Mouse (Mus musculus): ENCODE results near the gene Commd9. TPM values are rescaled to one million over a fixed set of nuclear protein-coding genes. Genes with fewer than 3 reads are reported as not detected.

Commd9 gene
- polyA plus RNA-seq, 2 experiments = 19.8 to 29.7 TPM

DNA sequence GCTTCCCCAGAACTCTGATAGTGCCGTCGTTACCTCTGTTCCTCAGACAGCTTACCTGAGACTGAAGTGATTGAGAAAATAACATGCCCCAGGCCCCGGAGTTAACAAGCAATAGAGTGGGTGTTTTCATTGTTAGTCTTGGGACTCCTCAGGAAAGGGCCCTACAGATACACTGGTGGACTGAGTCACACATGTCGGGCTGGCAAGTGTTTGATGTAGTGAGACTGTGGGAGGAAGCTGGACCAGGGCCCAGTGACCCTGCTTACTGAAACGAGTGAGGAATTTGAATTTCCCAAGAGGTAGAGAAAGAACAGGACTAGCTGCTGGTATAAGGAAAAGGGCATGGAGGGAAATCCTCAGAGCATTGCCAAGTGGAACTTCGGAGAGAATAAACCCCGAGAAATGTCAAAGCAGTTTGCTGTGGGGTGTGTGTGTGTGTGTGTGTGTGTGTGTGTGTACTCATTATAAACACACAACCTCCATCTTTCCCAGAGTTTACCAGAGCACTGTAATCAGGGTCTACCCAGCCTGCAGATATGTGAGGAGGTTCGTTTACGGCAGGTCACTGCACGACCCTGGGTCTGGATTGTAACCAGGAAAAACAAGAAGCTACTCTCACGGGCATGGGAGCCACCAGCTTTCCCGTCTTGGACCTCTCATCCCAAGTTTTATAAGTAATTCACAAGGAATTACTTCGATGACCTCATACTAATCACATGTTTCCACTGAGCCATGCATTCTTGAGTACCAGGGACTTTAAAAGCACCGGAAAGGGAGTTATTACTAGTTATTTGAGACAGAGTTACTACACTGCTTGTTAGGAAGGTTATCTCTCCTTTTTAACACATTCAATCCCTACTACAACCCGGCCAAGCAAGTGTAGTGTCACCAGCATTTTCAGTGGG, 23.6 kb upstream of the Commd9 start:
- Histone ChIP-seq H3K9ac (replicated peaks) (no peak overlapping the region), H3K27me3 (ENCODE audit: control insufficient read depth, insufficient read depth, low read length) (no peaks in the 10 kb centered on the region), H3K4me2 (ENCODE audit: low read depth) (no peak overlapping the region), H3K4me3 (ENCODE audit: insufficient read depth in 1 of 2, low read depth in 2 of 2, low read length in 2 of 2) (no peak overlapping the region), H3K4me1 (replicated peaks; ENCODE audit: control insufficient read depth in 2 of 2, insufficient read depth in 2 of 2, low read length in 1 of 2) (no peaks in the 10 kb centered on the region), H3K36me3 (replicated peaks; ENCODE audit: control insufficient read depth, insufficient read depth, low read depth) (no peaks in the 10 kb centered on the region), H3K27ac (no peak overlapping the region), H3K9me3 (ENCODE audit: control insufficient read depth, low read length) (no peaks in the 10 kb centered on the region)
- DNase-seq (ENCODE audit: low read depth in 3 of 3, low spot score in 3 of 3) (no peak), ATAC-seq (ENCODE audit: insufficient read depth) (no peak)
- WGBS (ENCODE audit: insufficient replicate concordance) = 57% methylated on average over 15 of the region's 15 CpGs
- no peak for TF ChIP-seq EP300 (IDR thresholded peaks at IDR 0.05; ENCODE audit: low read depth)
- no peak for TF ChIP-seq CTCF (IDR thresholded peaks at IDR 0.05; ENCODE audit: low read depth)

DNA sequence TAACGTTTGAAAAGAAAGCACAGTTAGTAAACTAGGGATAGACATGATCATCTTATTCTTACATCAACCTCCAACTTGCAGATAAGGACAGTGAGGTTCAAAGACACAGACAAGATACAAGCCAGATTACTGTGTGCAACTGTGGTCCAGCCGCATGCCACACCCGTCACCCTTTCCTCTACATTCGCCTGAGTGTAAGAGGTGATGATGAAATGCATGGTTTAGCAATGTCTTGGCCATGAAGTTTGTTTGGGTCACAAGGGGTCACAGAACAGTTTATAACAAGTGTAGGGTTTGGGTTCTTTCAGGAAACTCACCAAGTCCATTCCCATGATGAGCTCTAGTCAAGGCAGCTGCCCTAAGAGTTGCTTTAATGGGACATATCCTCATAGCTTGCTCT, 17.4 kb upstream of the Commd9 start:
- no peak for ATAC-seq (ENCODE audit: insufficient read depth)
- Histone ChIP-seq H3K27ac (no peak overlapping the region), H3K36me3 (replicated peaks; ENCODE audit: control insufficient read depth, insufficient read depth, low read depth) (no peaks in the 10 kb centered on the region), H3K9ac (replicated peaks) (no peak overlapping the region), H3K9me3 (ENCODE audit: control insufficient read depth, low read length) (no peaks in the 10 kb centered on the region), H3K4me1 (replicated peaks; ENCODE audit: control insufficient read depth in 2 of 2, insufficient read depth in 2 of 2, low read length in 1 of 2) (no peaks in the 10 kb centered on the region), H3K4me2 (ENCODE audit: low read depth) (no peak overlapping the region), H3K4me3 (ENCODE audit: insufficient read depth in 1 of 2, low read depth in 2 of 2, low read length in 2 of 2) (no peak overlapping the region), H3K27me3 (ENCODE audit: control insufficient read depth, insufficient read depth, low read length) (no peaks in the 10 kb centered on the region)
- 43% methylated on average over 4 of the region's 4 CpGs for WGBS (ENCODE audit: insufficient replicate concordance)
- TF ChIP-seq EP300 (IDR thresholded peaks at IDR 0.05; ENCODE audit: low read depth) = no peak
- no peak for TF ChIP-seq CTCF (IDR thresholded peaks at IDR 0.05; ENCODE audit: low read depth)
- no peak for DNase-seq (ENCODE audit: low read depth in 3 of 3, low spot score in 3 of 3)

DNA sequence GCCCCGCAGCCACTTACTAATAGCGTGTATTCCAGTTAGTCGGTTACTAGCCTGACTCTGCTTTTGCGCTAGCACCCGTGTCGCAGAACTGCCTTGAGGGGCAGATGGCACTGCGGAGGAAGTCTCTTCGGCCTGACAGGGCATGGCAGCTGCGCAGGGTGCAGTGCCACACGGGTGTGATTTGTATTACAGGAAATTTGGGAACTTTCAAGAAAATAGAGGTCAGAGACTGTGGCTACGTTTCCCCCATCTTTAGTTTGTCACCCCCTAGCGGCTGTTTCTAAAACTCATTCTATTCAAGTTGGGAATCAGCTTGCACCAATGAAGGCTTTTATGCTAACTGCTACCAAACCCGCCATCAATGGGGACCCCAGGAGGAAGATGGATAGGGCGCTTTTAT, 14.9 kb upstream of the Commd9 start:
- Histone ChIP-seq H3K9me3 (ENCODE audit: control insufficient read depth, low read length) (no peaks in the 10 kb centered on the region), H3K27me3 (ENCODE audit: control insufficient read depth, insufficient read depth, low read length) (no peaks in the 10 kb centered on the region), H3K4me2 (ENCODE audit: low read depth) (no peak overlapping the region), H3K4me3 (ENCODE audit: insufficient read depth in 1 of 2, low read depth in 2 of 2, low read length in 2 of 2) (no peak overlapping the region), H3K4me1 (replicated peaks; ENCODE audit: control insufficient read depth in 2 of 2, insufficient read depth in 2 of 2, low read length in 1 of 2) (no peaks in the 10 kb centered on the region), H3K9ac (replicated peaks) (no peak overlapping the region), H3K36me3 (replicated peaks; ENCODE audit: control insufficient read depth, insufficient read depth, low read depth) (no peaks in the 10 kb centered on the region), H3K27ac (no peak overlapping the region)
- DNase-seq (ENCODE audit: low read depth in 3 of 3, low spot score in 3 of 3) (no peak), ATAC-seq (ENCODE audit: insufficient read depth) (no peak)
- TF ChIP-seq CTCF (IDR thresholded peaks at IDR 0.05; ENCODE audit: low read depth) = peak; percentile 59
- no peak for TF ChIP-seq EP300 (IDR thresholded peaks at IDR 0.05; ENCODE audit: low read depth)
- 28% methylated on average over 14 of the region's 14 CpGs for WGBS (ENCODE audit: insufficient replicate concordance)

DNA sequence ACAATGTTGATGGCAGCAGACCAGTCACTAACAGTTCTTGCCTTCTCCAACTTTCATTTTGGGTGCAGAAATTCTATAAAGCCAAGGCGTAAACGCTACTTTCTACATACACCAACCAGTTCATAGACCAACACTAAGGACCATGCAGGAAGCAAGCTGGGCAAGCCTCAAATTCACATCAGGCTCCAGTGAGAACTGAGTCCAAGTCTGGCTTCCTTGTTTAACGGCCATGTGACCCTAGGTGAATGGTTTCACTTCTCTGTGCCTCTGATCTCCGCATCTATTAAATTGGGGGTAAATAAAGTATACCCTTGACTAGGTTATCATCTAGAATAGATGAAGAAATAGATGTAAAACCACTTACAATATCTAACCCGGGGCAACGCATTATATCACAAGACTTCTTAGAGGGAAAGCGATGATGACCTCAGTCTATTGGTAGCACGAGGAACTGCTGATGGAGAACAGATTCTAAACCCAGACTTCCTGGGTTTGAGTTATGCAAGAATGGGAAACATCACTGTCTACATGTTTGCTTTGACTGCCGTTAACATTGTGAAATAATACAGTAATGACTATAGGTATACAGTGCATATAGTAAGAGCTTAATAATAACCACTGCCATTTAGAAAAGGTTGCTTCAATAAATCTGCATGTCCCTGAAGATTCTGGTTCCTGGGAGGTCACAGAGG, 4.4 kb upstream of the Commd9 start:
- H3K9me3 ChIP-seq (ENCODE audit: control insufficient read depth, low read length) = no peaks in the 10 kb centered on the region
- peaks cover 4 to 10% of the 10 kb centered on the region in 2 experiments for H3K4me1 ChIP-seq (replicated peaks; ENCODE audit: control insufficient read depth in 2 of 2, insufficient read depth in 2 of 2, low read length in 1 of 2)
- DNase-seq (ENCODE audit: low read depth in 3 of 3, low spot score in 3 of 3) = no peak
- H3K9ac ChIP-seq (replicated peaks) = no peak overlapping the region
- WGBS (ENCODE audit: insufficient replicate concordance) = 53% methylated on average over 9 of the region's 9 CpGs
- no peaks in the 10 kb centered on the region for H3K36me3 ChIP-seq (replicated peaks; ENCODE audit: control insufficient read depth, insufficient read depth, low read depth)
- no peak for ATAC-seq (ENCODE audit: insufficient read depth)
- TF ChIP-seq CTCF (IDR thresholded peaks at IDR 0.05; ENCODE audit: low read depth) = no peak
- no peak for TF ChIP-seq EP300 (IDR thresholded peaks at IDR 0.05; ENCODE audit: low read depth)
- H3K27me3 ChIP-seq (ENCODE audit: control insufficient read depth, insufficient read depth, low read length) = no peaks in the 10 kb centered on the region
- no peak overlapping the region for H3K4me3 ChIP-seq (ENCODE audit: insufficient read depth in 1 of 2, low read depth in 2 of 2, low read length in 2 of 2)
- H3K27ac ChIP-seq = no peak overlapping the region
- H3K4me2 ChIP-seq (ENCODE audit: low read depth) = no peak overlapping the region

DNA sequence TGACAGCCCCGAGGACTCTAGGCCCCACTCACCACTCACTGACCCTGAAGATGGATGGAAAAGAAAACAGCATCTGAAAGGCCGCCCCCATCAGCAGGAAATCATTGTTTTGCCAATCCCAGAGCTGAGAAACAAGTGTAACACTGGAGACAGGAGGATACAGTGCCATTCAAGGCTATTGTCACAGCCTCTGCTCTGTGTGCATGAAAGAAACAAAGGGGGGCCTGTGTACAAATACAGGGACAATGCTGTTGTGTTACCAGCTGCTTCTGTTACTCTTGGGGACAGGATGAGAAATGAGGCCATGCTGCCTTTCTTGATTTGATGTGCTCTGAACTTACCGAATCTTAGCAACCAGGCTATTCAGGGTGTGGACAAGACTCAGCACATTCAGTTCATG, 3.0 kb upstream of the Commd9 start, which contains the start of gene Prr5l:
Gene Prr5l, minus strand, starts transcription at position 30 of the 400 bp plus-strand sequence.
- ATAC-seq (ENCODE audit: insufficient read depth) (no peak), DNase-seq (ENCODE audit: low read depth in 3 of 3, low spot score in 3 of 3) (no peak)
- Histone ChIP-seq H3K36me3 (replicated peaks; ENCODE audit: control insufficient read depth, insufficient read depth, low read depth) (no peaks in the 10 kb centered on the region), H3K27ac (no peak within 1 kb of the TSS), H3K4me3 (ENCODE audit: insufficient read depth in 1 of 2, low read depth in 2 of 2, low read length in 2 of 2) (no peak within 1 kb of the TSS), H3K9ac (replicated peaks) (no peak within 1 kb of the TSS), H3K4me2 (ENCODE audit: low read depth) (no peak within 1 kb of the TSS), H3K4me1 (replicated peaks; ENCODE audit: control insufficient read depth in 2 of 2, insufficient read depth in 2 of 2, low read length in 1 of 2) (peaks cover 7 to 15% of the 10 kb centered on the region in 2 experiments), H3K9me3 (ENCODE audit: control insufficient read depth, low read length) (no peaks in the 10 kb centered on the region), H3K27me3 (ENCODE audit: control insufficient read depth, insufficient read depth, low read length) (no peaks in the 10 kb centered on the region)
- 39% methylated on average over 3 of the region's 3 CpGs for WGBS (ENCODE audit: insufficient replicate concordance)
- TF ChIP-seq CTCF (IDR thresholded peaks at IDR 0.05; ENCODE audit: low read depth) (no peak), EP300 (IDR thresholded peaks at IDR 0.05; ENCODE audit: low read depth) (no peak)
